23 mouse cellular contexts compared by ENCODE assay signal in the genomic region with DNA sequence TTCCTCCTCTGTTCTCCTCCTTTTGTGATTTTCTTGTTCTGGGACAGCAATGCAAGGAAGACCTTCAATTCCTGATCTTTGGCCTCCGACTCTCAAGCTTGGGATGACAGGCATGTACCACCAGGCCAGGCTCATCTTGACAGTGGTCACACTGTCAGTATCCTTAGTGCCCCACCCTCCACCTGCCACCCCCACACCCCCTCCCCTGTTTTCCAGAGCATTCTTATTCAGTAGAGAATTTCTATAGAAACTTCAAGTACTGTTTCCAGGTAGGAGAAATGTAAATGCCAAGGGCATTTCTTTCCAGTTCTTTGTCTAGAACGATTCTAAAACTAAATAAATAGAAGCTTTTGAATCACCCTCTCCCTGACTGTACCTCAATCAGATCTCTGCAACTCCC.
DNase-seq lines count a peak whose midpoint lies in the region; ATAC-seq lines count a peak whose summit lies in the region.
"Had no signal": no experiment of that assay in that cellular context is flagged by ENCODE, and none has a peak within 500 bp of the region (broad histone marks: within the 10 kb centered on the region; RNA-seq: fewer than 3 reads in every experiment).

No protein-coding gene starts in this region.

- H3K27ac ChIP-seq in heart, embryonic 10.5 days: 0 out of 2 replicates have a peak overlapping the region, but pooled peaks have one; percentile 23
- H3K27ac ChIP-seq in midbrain, embryonic 11.5 days (ENCODE audit: low read depth, low read length): no peak overlapping the region
- H3K27ac ChIP-seq in midbrain, embryonic 15.5 days: no peak overlapping the region
- H3K27ac ChIP-seq: embryonic facial prominence, embryonic 10.5 days; embryonic facial prominence, embryonic 12.5 days; forebrain, embryonic 13.5 days; forebrain, embryonic 15.5 days had no signal

- no peak overlapping the region for H3K4me2 ChIP-seq in midbrain, embryonic 11.5 days
- no peak overlapping the region for H3K4me2 ChIP-seq in midbrain, embryonic 15.5 days
- H3K4me2 ChIP-seq: embryonic facial prominence, embryonic 12.5 days; forebrain, embryonic 13.5 days; forebrain, embryonic 15.5 days had no signal

- ATAC-seq in midbrain, embryonic 11.5 days (ENCODE audit: low FRiP score): no peak
- ATAC-seq in midbrain, embryonic 15.5 days (replicated peaks): no peak
- ATAC-seq: CD4-positive, CD25-positive, alpha-beta regulatory T cell, adult 4 months; forebrain, embryonic 13.5 days; forebrain, embryonic 15.5 days; forebrain, postnatal 0 days had no signal

- no peak for DNase-seq in heart, embryonic 10.5 days (ENCODE audit: low spot score)
- DNase-seq in heart, postnatal 36 days: no peak
- peak; percentile 66 for DNase-seq in midbrain, embryonic 11.5 days (ENCODE audit: low spot score, missing footprints)
- DNase-seq in ES-CJ7 (ENCODE audit: low read depth, low spot score): peak; percentile 33
- peak; percentile 65 for DNase-seq in ZHBTc4 (ENCODE audit: low read depth, low spot score)
- DNase-seq in adrenal gland, postnatal 36 days: no peak
- DNase-seq: adrenal gland, adult 2 months; adrenal gland, postnatal 10 days; adrenal gland, postnatal 25 days; B cell, adult 2 months; cerebellum, adult 11 months; cerebellum, adult 18-20 months; cerebellum, adult 8-10 months; cerebellum, adult 9-11 months; cerebellum, postnatal 14 days; forebrain, postnatal 0 days had no signal

- peaks cover 4% of the 10 kb centered on the region; the same call in 1 of the 2 replicates for H3K27me3 ChIP-seq in heart, embryonic 10.5 days (ENCODE audit: insufficient read depth, poor library complexity, severe bottlenecking)
- no peaks in the 10 kb centered on the region for H3K27me3 ChIP-seq in midbrain, embryonic 11.5 days (ENCODE audit: control insufficient read depth, insufficient read depth, low read length)
- no peaks in the 10 kb centered on the region for H3K27me3 ChIP-seq in midbrain, embryonic 15.5 days (replicated peaks)
- H3K27me3 ChIP-seq: CH12.LX; embryonic facial prominence, embryonic 12.5 days; forebrain, embryonic 13.5 days; forebrain, embryonic 15.5 days had no signal

- no peak overlapping the region for H3K4me3 ChIP-seq in heart, embryonic 10.5 days
- no peak overlapping the region for H3K4me3 ChIP-seq in midbrain, embryonic 11.5 days (ENCODE audit: low read depth, low read length)
- H3K4me3 ChIP-seq in midbrain, embryonic 15.5 days: no peak overlapping the region
- H3K4me3 ChIP-seq: embryonic facial prominence, embryonic 10.5 days; embryonic facial prominence, embryonic 12.5 days; forebrain, embryonic 13.5 days; forebrain, embryonic 15.5 days had no signal

- peaks cover 20% of the 10 kb centered on the region for H3K4me1 ChIP-seq in heart, embryonic 10.5 days
- H3K4me1 ChIP-seq in midbrain, embryonic 11.5 days (ENCODE audit: control insufficient read depth, insufficient read depth, low read length): peaks cover 13% of the 10 kb centered on the region; the same call in 1 of the 2 replicates
- peaks cover 21% of the 10 kb centered on the region for H3K4me1 ChIP-seq in midbrain, embryonic 15.5 days

- no peaks in the 10 kb centered on the region for H3K36me3 ChIP-seq in heart, embryonic 10.5 days
- H3K36me3 ChIP-seq in midbrain, embryonic 11.5 days (ENCODE audit: control insufficient read depth, insufficient read depth, low read length): no peaks in the 10 kb centered on the region
- no peaks in the 10 kb centered on the region for H3K36me3 ChIP-seq in midbrain, embryonic 15.5 days (replicated peaks)
- H3K36me3 ChIP-seq: embryonic facial prominence, embryonic 10.5 days; embryonic facial prominence, embryonic 12.5 days; forebrain, embryonic 15.5 days had no signal

- no peak overlapping the region for H3K9ac ChIP-seq in midbrain, embryonic 11.5 days (ENCODE audit: low read length)
- no peak overlapping the region for H3K9ac ChIP-seq in midbrain, embryonic 15.5 days
- H3K9ac ChIP-seq: embryonic facial prominence, embryonic 12.5 days; forebrain, embryonic 13.5 days; forebrain, embryonic 15.5 days; forebrain, postnatal 0 days had no signal

- intact Hi-C loops in heart, postnatal 36 days (cut with DNase I): no loop called here

- H3K9me3 ChIP-seq in heart, embryonic 10.5 days: no peaks in the 10 kb centered on the region
- no peaks in the 10 kb centered on the region for H3K9me3 ChIP-seq in midbrain, embryonic 11.5 days (ENCODE audit: control insufficient read depth, low read length)
- H3K9me3 ChIP-seq in midbrain, embryonic 15.5 days: no peaks in the 10 kb centered on the region
- H3K9me3 ChIP-seq: embryonic facial prominence, embryonic 10.5 days; embryonic facial prominence, embryonic 12.5 days; forebrain, embryonic 13.5 days; forebrain, embryonic 15.5 days had no signal

- WGBS in heart, embryonic 10.5 days: 66% methylated on average over 2 of the region's 2 CpGs
- 84% methylated on average over 2 of the region's 2 CpGs for WGBS in midbrain, embryonic 11.5 days
- WGBS in midbrain, embryonic 15.5 days: 57% methylated on average over 2 of the region's 2 CpGs

Comparison
In these comparisons a context has a peak if more than half of its experiments do, and no peak if none do; other contexts are left out.
1. DNase-seq: peak in midbrain, embryonic 11.5 days (single experiment), ES-CJ7 (single experiment) and ZHBTc4 (single experiment); none in heart, embryonic 10.5 days (single experiment), heart, postnatal 36 days (0 of 2) and adrenal gland, postnatal 36 days (0 of 2).